ENCODE assay signal across 11 mouse cellular contexts in the genomic region with DNA sequence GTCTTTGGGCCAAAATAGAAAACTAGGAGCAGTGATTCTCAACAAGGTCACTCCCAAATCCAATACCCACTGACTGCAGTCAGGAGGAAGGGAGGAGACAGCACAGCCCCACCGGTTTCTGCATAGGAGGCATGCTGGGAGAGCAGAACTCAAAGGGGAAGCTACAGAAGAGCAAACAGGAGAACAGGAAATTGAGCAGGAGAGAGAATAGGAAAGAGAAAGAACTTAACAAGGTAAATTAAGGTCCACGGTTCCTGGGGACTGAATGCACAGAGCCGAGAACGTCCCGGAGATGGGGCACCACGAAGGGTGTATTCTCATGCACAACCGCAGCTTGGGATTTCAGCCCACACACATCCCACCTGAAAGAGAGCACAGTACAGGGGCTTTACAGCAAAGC.
"Had no signal": no experiment of that assay in that cellular context is flagged by ENCODE, and none has a peak within 500 bp of the region (broad histone marks: within the 10 kb centered on the region; RNA-seq: fewer than 3 reads in every experiment).

No protein-coding gene starts in this region.

- H3K27me3 ChIP-seq: limb, embryonic 12.5 days; lung, embryonic 15.5 days; midbrain, embryonic 12.5 days; stomach, embryonic 15.5 days had no signal

- H3K4me2 ChIP-seq: limb, embryonic 12.5 days; liver, embryonic 11.5 days; lung, embryonic 15.5 days; midbrain, embryonic 12.5 days; stomach, embryonic 15.5 days had no signal

- H3K27ac ChIP-seq: kidney, postnatal 0 days; limb, embryonic 12.5 days; lung, embryonic 15.5 days; macrophage; midbrain, embryonic 12.5 days; stomach, embryonic 15.5 days had no signal

- H3K9me3 ChIP-seq: limb, embryonic 12.5 days; lung, embryonic 15.5 days; midbrain, embryonic 12.5 days; stomach, embryonic 15.5 days had no signal

- H3K4me3 ChIP-seq: limb, embryonic 12.5 days; lung, embryonic 15.5 days; midbrain, embryonic 12.5 days; stomach, embryonic 15.5 days had no signal

- DNase-seq: kidney, postnatal 36 days; lung, postnatal 14 days; right cerebral cortex, postnatal 14 days; thymus, postnatal 4 days had no signal

- H3K9ac ChIP-seq: limb, embryonic 12.5 days; lung, embryonic 15.5 days; midbrain, embryonic 12.5 days; stomach, embryonic 15.5 days had no signal
